Mouse (Mus musculus) thymus, postnatal 4 days (tissue): ENCODE measurements around the gene Slc25a12.

ENCODE experiments used
- DNase-seq: peaks from one replicate; pipeline ENCODE4 v3.0.0; 2021

Slc25a12 gene

GRCm38 (mm10) chr2:71304821-71305220 lies 62.7 kb downstream of the Slc25a12 start:
- DNase-seq = no peak

- no peak for DNase-seq
These were observed 64.3 kb downstream of the Slc25a12 start for GRCm38 (mm10) chr2:71303221-71303620.

GRCm38 (mm10) chr2:71302156-71302663 lies 65.3 kb downstream of the Slc25a12 start:
- DNase-seq = no peak

- peak; percentile 67 for DNase-seq
These were observed 68.8 kb downstream of the Slc25a12 start for GRCm38 (mm10) chr2:71298729-71299128.

GRCm38 (mm10) chr2:71297501-71297900 lies 70.0 kb downstream of the Slc25a12 start:
- DNase-seq = no peak

GRCm38 (mm10) chr2:71295844-71296243 lies 71.7 kb downstream of the Slc25a12 start:
- DNase-seq = no peak

GRCm38 (mm10) chr2:71294489-71294888 lies 73.1 kb downstream of the Slc25a12 start:
- DNase-seq = no peak

- no peak for DNase-seq
These were observed 73.6 kb downstream of the Slc25a12 start for GRCm38 (mm10) chr2:71293983-71294382.

GRCm38 (mm10) chr2:71291566-71291965 lies 76.0 kb downstream of the Slc25a12 start:
- DNase-seq = no peak

- DNase-seq = no peak
These were observed 77.3 kb downstream of the Slc25a12 start for GRCm38 (mm10) chr2:71290107-71290775.

GRCm38 (mm10) chr2:71281981-71282380 lies 85.6 kb downstream of the Slc25a12 start:
- no peak for DNase-seq

- no peak for DNase-seq
These were observed 88.5 kb downstream of the Slc25a12 start for GRCm38 (mm10) chr2:71278791-71279775.

- DNase-seq = no peak
These were observed 91.8 kb downstream of the Slc25a12 start for GRCm38 (mm10) chr2:71275734-71276133.

- no peak for DNase-seq
These were observed 93.4 kb downstream of the Slc25a12 start for GRCm38 (mm10) chr2:71273955-71274679.

GRCm38 (mm10) chr2:71270085-71270484 lies 97.5 kb downstream of the Slc25a12 start:
- DNase-seq = no peak

- no peak for DNase-seq
These were observed 98.2 kb downstream of the Slc25a12 start for GRCm38 (mm10) chr2:71269332-71269731.

- DNase-seq = no peak
These were observed 98.9 kb downstream of the Slc25a12 start for GRCm38 (mm10) chr2:71268691-71269090.

- no peak for DNase-seq
These were observed 103.0 kb downstream of the Slc25a12 start for GRCm38 (mm10) chr2:71264585-71264984.

GRCm38 (mm10) chr2:71256581-71256980 lies 111.0 kb downstream of the Slc25a12 start:
- no peak for DNase-seq

GRCm38 (mm10) chr2:71254836-71255235 lies 112.7 kb downstream of the Slc25a12 start:
- DNase-seq = no peak

- DNase-seq = no peak
These were observed 116.7 kb downstream of the Slc25a12 start for GRCm38 (mm10) chr2:71250841-71251240.

GRCm38 (mm10) chr2:71248071-71248470 lies 119.5 kb downstream of the Slc25a12 start:
- DNase-seq = no peak

GRCm38 (mm10) chr2:71246096-71246495 lies 121.5 kb downstream of the Slc25a12 start:
- DNase-seq = no peak
